9 mouse cellular contexts compared by ENCODE assay signal in the genomic region with DNA sequence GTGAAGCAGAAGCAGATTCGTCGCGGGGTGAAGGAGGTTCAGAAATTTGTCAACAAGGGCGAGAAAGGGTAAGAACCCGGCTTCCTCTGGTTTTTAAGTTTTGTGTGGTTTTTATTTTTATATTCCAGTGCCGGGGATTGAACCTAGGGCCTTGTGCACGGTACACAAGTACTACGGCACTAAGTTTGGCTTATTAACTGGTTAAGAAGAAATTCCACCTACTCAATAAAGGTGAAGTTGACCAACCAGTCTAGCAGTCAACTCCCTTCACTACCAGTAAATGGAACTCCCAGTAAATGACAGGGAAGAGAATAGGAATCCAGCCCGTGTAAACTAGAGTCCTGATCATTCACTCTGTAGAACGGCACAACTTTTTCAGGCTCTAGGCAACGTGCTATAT. TPM values are rescaled to one million over a fixed set of nuclear protein-coding genes. Genes with fewer than 3 reads are reported as not detected.
DNase-seq lines count a peak whose midpoint lies in the region; ATAC-seq and TF ChIP-seq lines count a peak whose summit lies in the region.
"Had no signal": no experiment of that assay in that cellular context is flagged by ENCODE, and none has a peak within 500 bp of the region (broad histone marks: within the 10 kb centered on the region; RNA-seq: fewer than 3 reads in every experiment).

No protein-coding gene starts in this region.

- no peak overlapping the region for H3K27ac ChIP-seq in kidney, adult 2 months (ENCODE audit: insufficient read depth, low read depth, low read length)
- H3K27ac ChIP-seq in hindbrain, embryonic 12.5 days, result no peak overlapping the region
- no peak overlapping the region for H3K27ac ChIP-seq in midbrain, embryonic 12.5 days (replicated peaks)

- H3K4me2 ChIP-seq in hindbrain, embryonic 12.5 days (replicated peaks), result peak overlapping the region; percentile 81
- peak overlapping the region; percentile 72 for H3K4me2 ChIP-seq in midbrain, embryonic 12.5 days (replicated peaks)

- H3K9me3 ChIP-seq in hindbrain, embryonic 12.5 days (replicated peaks), result no peaks in the 10 kb centered on the region
- H3K9me3 ChIP-seq in midbrain, embryonic 12.5 days, result no peaks in the 10 kb centered on the region

- no peak for DNase-seq in kidney, adult 2 months
- no peak for DNase-seq in kidney, postnatal 14 days
- no peak for DNase-seq in frontal cortex, postnatal 10 days (ENCODE audit: low spot score in 2 of 2)
- no peak for DNase-seq in layer of hippocampus, adult 18-20 months (ENCODE audit: low spot score in 2 of 2)
- no peak for DNase-seq in right cerebral cortex, postnatal 25 days

- no peaks in the 10 kb centered on the region; the same call in 1 of the 2 replicates for H3K36me3 ChIP-seq in kidney, adult 2 months (ENCODE audit: control insufficient read depth, insufficient read depth, low read length)
- H3K36me3 ChIP-seq in hindbrain, embryonic 12.5 days, result peaks cover 33% of the 10 kb centered on the region
- peaks cover 39% of the 10 kb centered on the region for H3K36me3 ChIP-seq in midbrain, embryonic 12.5 days

- TF ChIP-seq POLR2A in kidney, adult 2 months (IDR thresholded peaks at IDR 0.05; ENCODE audit: low read depth, low read length), result no peak

- peak; percentile 1 for ATAC-seq in activated CD4-positive, CD25-positive, alpha-beta regulatory T cell, adult 4 months
- no peak for ATAC-seq in hindbrain, embryonic 12.5 days (ENCODE audit: low FRiP score)
- ATAC-seq in midbrain, embryonic 12.5 days (ENCODE audit: low FRiP score, low read depth), result no peak

- no peaks in the 10 kb centered on the region for H3K27me3 ChIP-seq in kidney, adult 2 months (replicated peaks; ENCODE audit: control insufficient read depth, insufficient read depth, low read length)
- H3K27me3 ChIP-seq in hindbrain, embryonic 12.5 days, result no peaks in the 10 kb centered on the region
- no peaks in the 10 kb centered on the region for H3K27me3 ChIP-seq in midbrain, embryonic 12.5 days
- H3K27me3 ChIP-seq: Patski had no signal

- peak overlapping the region; percentile 86 for H3K4me3 ChIP-seq in kidney, adult 2 months (ENCODE audit: insufficient read depth, low read depth, low read length)
- peak overlapping the region; percentile 90 for H3K4me3 ChIP-seq in hindbrain, embryonic 12.5 days
- H3K4me3 ChIP-seq in midbrain, embryonic 12.5 days, result peak overlapping the region; percentile 89

- H3K4me1 ChIP-seq in kidney, adult 2 months (ENCODE audit: control insufficient read depth, insufficient read depth, low read length), result peaks cover 4% of the 10 kb centered on the region; the same call in 1 of the 2 replicates
- peaks cover 25% of the 10 kb centered on the region for H3K4me1 ChIP-seq in hindbrain, embryonic 12.5 days
- H3K4me1 ChIP-seq in midbrain, embryonic 12.5 days, result peaks cover 21% of the 10 kb centered on the region

- WGBS in kidney, adult 2 months, result under 1% methylated on average over 11 of the region's 11 CpGs
- WGBS in hindbrain, embryonic 12.5 days, result under 1% methylated on average over 11 of the region's 11 CpGs
- WGBS in midbrain, embryonic 12.5 days, result under 1% methylated on average over 11 of the region's 11 CpGs

- no peak for TF ChIP-seq CTCF in kidney, adult 2 months (conservative IDR thresholded peaks at IDR 0.05; ENCODE audit: insufficient read depth, insufficient read length, low read depth, low read length)

- peak overlapping the region; percentile 70 for H3K9ac ChIP-seq in hindbrain, embryonic 12.5 days
- H3K9ac ChIP-seq in midbrain, embryonic 12.5 days (replicated peaks), result peak overlapping the region; percentile 68

RNA-seq across cellular contexts. Expression of a gene that starts 0.5 kb away (rescaled TPM):
- 44.6 and 49.8 TPM in 2 replicates for polyA plus RNA-seq in kidney, adult 2 months (2012; rRNA removed)
- 100 to 1,000 TPM; 128 to 145 TPM for polyA plus RNA-seq in activated CD4-positive, CD25-positive, alpha-beta regulatory T cell, adult 4 months (2017; shearing (Covaris generic))
- 101 and 103 TPM in 2 replicates for polyA plus RNA-seq in hindbrain, embryonic 12.5 days (2016; fragmentation: Nextera tagmentation; extraction: Ambion mirVana)
- polyA plus RNA-seq in midbrain, embryonic 12.5 days (2016; fragmentation: Nextera tagmentation; extraction: Ambion mirVana), result 118 and 128 TPM in 2 replicates
- 10 to 100 TPM; 41.5 to 46.1 TPM for total RNA-seq in layer of hippocampus, adult 18-20 months (2021)

RNA-seq across cellular contexts. Expression of a gene that starts 13.4 kb away (rescaled TPM):
- polyA plus RNA-seq in kidney, adult 2 months (2012; rRNA removed), result 116 and 138 TPM in 2 replicates
- polyA plus RNA-seq in activated CD4-positive, CD25-positive, alpha-beta regulatory T cell, adult 4 months (2017; shearing (Covaris generic)), result 10 to 100 TPM; 39.0 to 43.1 TPM
- 723 and 728 TPM in 2 replicates for polyA plus RNA-seq in hindbrain, embryonic 12.5 days (2016; fragmentation: Nextera tagmentation; extraction: Ambion mirVana)
- polyA plus RNA-seq in midbrain, embryonic 12.5 days (2016; fragmentation: Nextera tagmentation; extraction: Ambion mirVana), result 771 and 878 TPM in 2 replicates
- total RNA-seq in layer of hippocampus, adult 18-20 months (2021), result 100 to 1,000 TPM; 149 to 157 TPM

RNA-seq across cellular contexts. Expression of a gene that starts 15.6 kb away (rescaled TPM):
- 46.6 and 52.9 TPM in 2 replicates for polyA plus RNA-seq in kidney, adult 2 months (2012; rRNA removed)
- polyA plus RNA-seq in activated CD4-positive, CD25-positive, alpha-beta regulatory T cell, adult 4 months (2017; shearing (Covaris generic)), result 10 to 100 TPM; 33.3 to 38.6 TPM
- polyA plus RNA-seq in hindbrain, embryonic 12.5 days (2016; fragmentation: Nextera tagmentation; extraction: Ambion mirVana), result 50.9 and 53.9 TPM in 2 replicates
- polyA plus RNA-seq in midbrain, embryonic 12.5 days (2016; fragmentation: Nextera tagmentation; extraction: Ambion mirVana), result 44.3 and 46.8 TPM in 2 replicates
- total RNA-seq in layer of hippocampus, adult 18-20 months (2021), result 10 to 100 TPM; 54.3 to 63.1 TPM

RNA-seq across cellular contexts. Expression of a gene that starts 30.6 kb away (rescaled TPM):
- polyA plus RNA-seq in kidney, adult 2 months (2012; rRNA removed), result 11.8 and 13.6 TPM in 2 replicates
- polyA plus RNA-seq in activated CD4-positive, CD25-positive, alpha-beta regulatory T cell, adult 4 months (2017; shearing (Covaris generic)), result 1 to 10 TPM; 1.7 to 2.1 TPM
- polyA plus RNA-seq in hindbrain, embryonic 12.5 days (2016; fragmentation: Nextera tagmentation; extraction: Ambion mirVana), result 12.4 and 14.9 TPM in 2 replicates
- polyA plus RNA-seq in midbrain, embryonic 12.5 days (2016; fragmentation: Nextera tagmentation; extraction: Ambion mirVana), result 10.7 and 11.8 TPM in 2 replicates
- 10 to 100 TPM; 14.5 to 18.4 TPM for total RNA-seq in layer of hippocampus, adult 18-20 months (2021)

RNA-seq across cellular contexts. Expression of a gene that starts 30.7 kb away (rescaled TPM):
- 10.7 and 13.7 TPM in 2 replicates for polyA plus RNA-seq in kidney, adult 2 months (2012; rRNA removed)
- 1 to 10 TPM in 1 of 2 experiments, under 1 TPM in 1; 0.60 to 1.1 TPM for polyA plus RNA-seq in activated CD4-positive, CD25-positive, alpha-beta regulatory T cell, adult 4 months (2017; shearing (Covaris generic))
- 0.87 and 0.98 TPM in 2 replicates for polyA plus RNA-seq in hindbrain, embryonic 12.5 days (2016; fragmentation: Nextera tagmentation; extraction: Ambion mirVana)
- 0.51 TPM in 2 replicates for polyA plus RNA-seq in midbrain, embryonic 12.5 days (2016; fragmentation: Nextera tagmentation; extraction: Ambion mirVana)
- total RNA-seq in layer of hippocampus, adult 18-20 months (2021), result 1 to 10 TPM; 1.4 to 1.9 TPM
